Mouse (Mus musculus): Measurements from ENCODE around the gene Slc25a42. TPM values are rescaled to one million over a fixed set of nuclear protein-coding genes. Genes with fewer than 3 reads are reported as not detected.

Slc25a42 gene
- polyA plus RNA-seq, 1 experiment from 2014 or later: 1.6 TPM

Other genes starting within 250 kb of the Slc25a42 start
- 52.7 and 65.2 TPM in 2 replicates for gene Gatad2a, start 215.9 kb downstream of the Slc25a42 start, polyA plus RNA-seq (2014; fragmentation: Nextera tagmentation; extraction: Ambion mirVana)
- 46.2 and 49.3 TPM in 2 replicates for gene Mau2, start 169.6 kb downstream of the Slc25a42 start, polyA plus RNA-seq (2014; fragmentation: Nextera tagmentation; extraction: Ambion mirVana)
- 33.3 and 35.3 TPM in 2 replicates for gene Sugp1, start 169.5 kb downstream of the Slc25a42 start, polyA plus RNA-seq (2014; fragmentation: Nextera tagmentation; extraction: Ambion mirVana)
- 0.95 and 1.6 TPM in 2 replicates for gene Tm6sf2, start 139.4 kb downstream of the Slc25a42 start, polyA plus RNA-seq (2014; fragmentation: Nextera tagmentation; extraction: Ambion mirVana)
- gene Hapln4, start 128.8 kb downstream of the Slc25a42 start, polyA plus RNA-seq (2014; fragmentation: Nextera tagmentation; extraction: Ambion mirVana): 0.04 and 0.22 TPM in 2 replicates
- gene Ncan, start 91.4 kb downstream of the Slc25a42 start, polyA plus RNA-seq (2014; fragmentation: Nextera tagmentation; extraction: Ambion mirVana): 47.2 and 52.4 TPM in 2 replicates
- gene Nr2c2ap, start 81.0 kb downstream of the Slc25a42 start, polyA plus RNA-seq (2014; fragmentation: Nextera tagmentation; extraction: Ambion mirVana): 14.3 and 16.9 TPM in 2 replicates
- gene Rfxank, start 73.2 kb downstream of the Slc25a42 start, polyA plus RNA-seq (2014; fragmentation: Nextera tagmentation; extraction: Ambion mirVana): 10.8 and 11.7 TPM in 2 replicates
- 37.4 and 41.3 TPM in 2 replicates for gene Borcs8, start 72.8 kb downstream of the Slc25a42 start, polyA plus RNA-seq (2014; fragmentation: Nextera tagmentation; extraction: Ambion mirVana)
- gene Mef2b, start 72.6 kb downstream of the Slc25a42 start, polyA plus RNA-seq (2014; fragmentation: Nextera tagmentation; extraction: Ambion mirVana): 0.23 and 0.40 TPM in 2 replicates
- gene Tmem161a, start 39.9 kb downstream of the Slc25a42 start, polyA plus RNA-seq (2014; fragmentation: Nextera tagmentation; extraction: Ambion mirVana): 28.6 and 33.3 TPM in 2 replicates
- 42.4 and 47.5 TPM in 2 replicates for gene Sugp2, start 21.9 kb upstream of the Slc25a42 start, polyA plus RNA-seq (2014; fragmentation: Nextera tagmentation; extraction: Ambion mirVana)
- gene Armc6, start 22.2 kb upstream of the Slc25a42 start, polyA plus RNA-seq (2014; fragmentation: Nextera tagmentation; extraction: Ambion mirVana): 27.3 and 31.1 TPM in 2 replicates
- gene Homer3, start 70.5 kb upstream of the Slc25a42 start, polyA plus RNA-seq (2014; fragmentation: Nextera tagmentation; extraction: Ambion mirVana): 50.5 and 61.2 TPM in 2 replicates
- gene Ddx49, start 90.2 kb upstream of the Slc25a42 start, polyA plus RNA-seq (2014; fragmentation: Nextera tagmentation; extraction: Ambion mirVana): 45.7 and 49.7 TPM in 2 replicates
- 230 and 240 TPM in 2 replicates for gene Cope, start 90.2 kb upstream of the Slc25a42 start, polyA plus RNA-seq (2014; fragmentation: Nextera tagmentation; extraction: Ambion mirVana)
- 5.5 and 7.0 TPM in 2 replicates for gene Cers1, start 103.5 kb upstream of the Slc25a42 start, polyA plus RNA-seq (2014; fragmentation: Nextera tagmentation; extraction: Ambion mirVana)
- 0.43 and 1.3 TPM in 2 replicates for gene Gdf1, start 117.5 kb upstream of the Slc25a42 start, polyA plus RNA-seq (2014; fragmentation: Nextera tagmentation; extraction: Ambion mirVana)
- 19.6 and 19.8 TPM in 2 replicates for gene Upf1, start 141.0 kb upstream of the Slc25a42 start, polyA plus RNA-seq (2014; fragmentation: Nextera tagmentation; extraction: Ambion mirVana)
- gene Comp, start 161.3 kb upstream of the Slc25a42 start, polyA plus RNA-seq (2014; fragmentation: Nextera tagmentation; extraction: Ambion mirVana): 0.21 TPM in 1 of 2 replicates, not detected in the other
- 11.8 and 12.9 TPM in 2 replicates for gene Crtc1, start 227.3 kb upstream of the Slc25a42 start, polyA plus RNA-seq (2014; fragmentation: Nextera tagmentation; extraction: Ambion mirVana)